Mouse (Mus musculus): ENCODE data around the gene Insl3.
A peak's percentile ranks its signal among the peaks of the same experiment; 100 is the strongest.

Insl3 gene

GRCm38 (mm10) chr8:71689028-71689427 lies at the start of gene Insl3:
TSS of gene Insl3 (plus strand) at chr8:71689214.
- DNase-seq (ENCODE audit: low spot score in 2 of 2): no peak

- DNase-seq (ENCODE audit: low spot score in 2 of 2): no peak
Measured at GRCm38 (mm10) chr8:71639318-71639717, 49.7 kb upstream of the Insl3 start.

GRCm38 (mm10) chr8:71645510-71645909 lies 43.5 kb upstream of the Insl3 start:
- no peak for DNase-seq (ENCODE audit: low spot score in 2 of 2)

GRCm38 (mm10) chr8:71654600-71654999 lies 34.4 kb upstream of the Insl3 start:
- no peak for DNase-seq (ENCODE audit: low spot score in 2 of 2)

GRCm38 (mm10) chr8:71657816-71658215 lies 31.2 kb upstream of the Insl3 start:
- no peak for DNase-seq (ENCODE audit: low spot score in 2 of 2)

- no peak for DNase-seq (ENCODE audit: low spot score in 2 of 2)
Measured at GRCm38 (mm10) chr8:71658515-71659049, 30.4 kb upstream of the Insl3 start.

- no peak for DNase-seq (ENCODE audit: low spot score in 2 of 2)
Measured at GRCm38 (mm10) chr8:71659751-71660150, 29.3 kb upstream of the Insl3 start.

GRCm38 (mm10) chr8:71660325-71661120 lies 28.5 kb upstream of the Insl3 start:
- peak; percentile 63 to 83 for DNase-seq (ENCODE audit: low spot score in 2 of 2)

GRCm38 (mm10) chr8:71665331-71666130 lies 23.5 kb upstream of the Insl3 start:
- DNase-seq (ENCODE audit: low spot score in 2 of 2): no peak

GRCm38 (mm10) chr8:71666855-71667254 lies 22.2 kb upstream of the Insl3 start:
- no peak for DNase-seq (ENCODE audit: low spot score in 2 of 2)

- no peak for DNase-seq (ENCODE audit: low spot score in 2 of 2)
Measured at GRCm38 (mm10) chr8:71667256-71667655, 21.8 kb upstream of the Insl3 start.

GRCm38 (mm10) chr8:71668220-71668975 lies 20.6 kb upstream of the Insl3 start:
- no peak for DNase-seq (ENCODE audit: low spot score in 2 of 2)

- DNase-seq (ENCODE audit: low spot score in 2 of 2): no peak
Measured at GRCm38 (mm10) chr8:71670198-71670597, 18.8 kb upstream of the Insl3 start.

- peak; percentile 58 for DNase-seq (ENCODE audit: low spot score in 2 of 2)
Measured at GRCm38 (mm10) chr8:71670621-71671548, 18.1 kb upstream of the Insl3 start.

GRCm38 (mm10) chr8:71671549-71671965 lies 17.5 kb upstream of the Insl3 start, which contains the start of gene Unc13a:
TSS of gene Unc13a (minus strand) at chr8:71671757.
- peak; percentile 85 to 89 for DNase-seq (ENCODE audit: low spot score in 2 of 2)

- DNase-seq (ENCODE audit: low spot score in 2 of 2): no peak
Measured at GRCm38 (mm10) chr8:71672168-71672735, 16.8 kb upstream of the Insl3 start.

GRCm38 (mm10) chr8:71674071-71674470 lies 14.9 kb upstream of the Insl3 start:
- no peak for DNase-seq (ENCODE audit: low spot score in 2 of 2)

- no peak for DNase-seq (ENCODE audit: low spot score in 2 of 2)
Measured at GRCm38 (mm10) chr8:71675456-71676019, 13.5 kb upstream of the Insl3 start.

GRCm38 (mm10) chr8:71676020-71676741 lies 12.8 kb upstream of the Insl3 start, which contains the start of gene Jak3:
TSS of gene Jak3 (plus strand) at chr8:71676296.
- DNase-seq (ENCODE audit: low spot score in 2 of 2): peak in 1 of 2 experiments; percentile 39
